Mouse (Mus musculus) heart, postnatal 0 days (tissue): ENCODE measurements around the gene Hs2st1.

Source experiments
- CTCF ChIP-seq: IDR thresholded peaks from 2 replicates; pipeline ENCODE4 v1.5.1; 2016; ENCODE audit warnings: antibody characterized with exemption, control low read depth, low read depth
- EP300 ChIP-seq: IDR thresholded peaks from 2 replicates; pipeline ENCODE4 v1.6.1; 2016; ENCODE audit warnings: antibody characterized with exemption, low read depth

DNA sequence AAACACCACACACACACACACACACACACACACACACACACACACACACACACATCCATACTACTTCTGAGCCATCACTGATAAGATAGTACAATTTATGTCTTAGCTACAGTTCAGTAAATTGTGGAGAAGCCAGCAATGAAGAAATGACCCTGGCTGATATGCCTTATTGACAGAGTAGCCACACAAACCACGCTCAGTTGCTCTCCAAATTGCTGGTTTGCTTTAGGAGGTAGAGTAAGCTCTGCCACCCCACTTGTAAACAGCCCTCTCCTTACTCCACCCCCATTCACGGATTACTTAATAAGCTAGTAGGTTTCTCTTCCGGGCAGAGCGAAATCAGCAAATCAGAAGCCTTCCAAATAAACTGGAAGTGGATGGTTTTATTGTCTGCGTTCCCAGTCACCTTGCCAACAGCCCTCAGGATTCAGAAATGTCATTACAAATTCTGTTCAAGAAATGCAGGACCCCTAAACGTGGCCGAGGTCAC is 175.5 kb downstream of the Hs2st1 start:
- TF ChIP-seq CTCF (no peak), EP300 (no peak)
